Mouse (Mus musculus): ENCODE data around the gene Gm20547.
"Not testable (repeated sequence)": the region's sequence is repeated elsewhere in the genome, so short reads cannot be mapped to it uniquely, and the experiment has no call there.

Gm20547 gene

DNA sequence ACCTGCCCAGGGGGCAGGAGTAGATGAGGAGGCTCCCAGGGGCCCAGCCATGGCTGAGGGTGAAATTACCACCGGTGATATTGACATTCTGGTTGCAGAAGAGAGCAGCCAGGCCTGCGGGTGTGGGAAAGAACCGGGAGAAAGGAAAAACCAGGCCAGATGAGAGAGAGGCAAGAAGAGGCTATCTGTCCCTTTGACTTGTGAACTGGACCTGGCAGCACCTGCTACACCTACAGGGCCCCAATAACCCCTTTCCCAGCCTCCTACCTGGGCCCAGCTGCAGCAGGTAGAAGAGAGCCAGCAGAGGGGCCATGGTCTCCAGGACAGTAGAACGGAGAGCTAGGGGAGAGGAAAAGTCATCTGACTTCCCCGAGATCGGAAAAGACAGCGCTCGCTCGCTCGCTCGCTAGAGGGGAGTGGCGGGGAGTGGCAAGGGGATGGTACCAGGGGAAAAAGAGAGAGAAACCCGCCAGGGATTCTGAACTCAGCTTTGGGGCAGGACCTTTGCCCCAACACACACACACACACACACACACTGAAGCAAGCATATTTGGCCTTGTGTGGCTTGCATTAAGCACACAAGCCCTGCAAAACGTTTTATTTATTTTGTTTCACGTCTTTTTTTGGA lies at the start of gene Gm20547:
Gene Gm20547, minus strand, starts transcription at position 360 of the 628 bp plus-strand sequence.
- DNase-seq (ENCODE audit: low read depth, low spot score): no peak

DNA sequence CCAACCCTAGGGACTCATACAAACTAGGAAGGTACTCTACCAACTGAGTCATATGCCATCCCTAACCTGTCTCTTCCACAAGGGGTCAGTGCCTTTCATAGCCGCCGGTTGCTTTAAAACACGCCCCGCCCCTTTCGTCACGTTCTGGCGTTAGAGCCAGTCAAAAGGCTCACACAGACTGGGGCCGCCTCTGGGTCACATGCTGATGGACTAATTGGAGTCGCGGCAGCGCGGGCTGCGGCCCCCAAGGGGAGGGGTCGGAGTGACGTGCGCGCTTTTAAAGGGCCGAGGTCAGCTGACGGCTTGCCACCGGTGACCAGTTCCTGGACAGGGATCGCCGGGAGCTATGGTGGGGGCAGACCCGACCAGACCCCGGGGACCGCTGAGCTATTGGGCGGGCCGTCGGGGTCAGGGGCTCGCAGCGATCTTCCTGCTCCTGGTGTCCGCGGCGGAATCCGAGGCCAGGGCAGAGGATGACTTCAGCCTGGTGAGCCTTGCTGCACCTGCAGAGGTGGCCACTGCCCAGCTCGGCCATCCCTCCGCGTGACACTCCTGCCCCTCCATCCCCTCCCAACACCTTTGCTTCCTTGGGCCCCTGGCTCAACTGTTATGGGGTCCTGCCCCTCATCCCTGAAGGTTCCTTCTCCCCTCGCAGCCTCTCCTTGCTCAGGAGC lies 49.4 kb upstream of the Gm20547 start, which contains the start of gene Neu1:
Gene Neu1, plus strand, starts transcription at position 193 of the 674 bp plus-strand sequence.
- peak; percentile 97 for DNase-seq (ENCODE audit: low read depth, low spot score)

DNA sequence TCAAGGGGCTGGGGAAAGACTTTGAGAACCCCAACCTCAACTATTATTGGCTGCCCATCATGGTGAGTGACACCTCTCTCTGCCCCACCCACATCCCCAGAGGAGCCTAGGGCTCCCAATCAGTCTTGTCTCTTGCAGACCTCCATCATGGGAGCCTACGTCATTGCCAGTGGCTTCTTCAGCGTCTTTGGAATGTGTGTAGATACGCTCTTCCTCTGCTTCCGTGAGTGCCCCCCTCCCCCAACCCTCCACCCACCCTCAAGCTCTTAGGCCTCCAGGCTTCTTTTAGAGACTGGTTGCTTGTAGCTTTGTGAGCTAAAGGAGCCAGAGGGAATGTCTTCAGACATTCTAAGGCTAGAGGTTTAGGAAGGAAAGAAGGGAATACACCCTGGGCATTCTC lies 47.0 kb upstream of the Gm20547 start:
- DNase-seq (ENCODE audit: low read depth, low spot score): no peak

DNA sequence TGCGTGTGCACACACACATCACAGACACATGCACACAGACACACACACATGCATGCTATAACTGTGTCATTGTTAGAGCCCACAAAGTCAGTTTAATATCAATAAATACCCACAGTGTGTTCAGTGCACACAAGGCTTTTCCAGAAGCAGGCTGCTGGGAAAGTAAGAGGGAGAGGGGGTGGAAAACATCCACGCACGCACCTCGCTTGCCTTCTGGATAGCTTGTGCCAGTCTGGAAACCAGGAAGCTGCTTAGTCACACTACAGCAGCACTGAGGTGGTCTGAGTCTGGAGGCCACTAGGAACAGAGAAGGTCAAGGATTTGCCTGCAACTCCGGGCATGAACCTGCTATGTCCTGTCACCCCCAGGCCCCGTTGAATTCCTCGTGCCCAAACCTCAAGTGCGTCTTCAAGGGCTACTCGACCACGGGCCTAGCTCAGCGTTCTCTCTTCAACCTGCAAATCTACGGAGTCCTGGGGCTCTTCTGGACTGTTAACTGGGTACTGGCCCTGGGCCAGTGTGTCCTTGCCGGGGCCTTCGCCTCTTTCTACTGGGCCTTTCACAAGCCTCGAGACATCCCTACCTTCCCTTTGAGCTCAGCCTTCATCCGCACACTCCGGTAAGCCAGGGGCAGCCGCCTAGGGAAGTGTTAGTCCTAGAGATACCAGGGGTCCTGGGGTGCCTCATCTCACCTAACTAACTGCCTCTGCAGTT lies 45.6 kb upstream of the Gm20547 start:
- DNase-seq (ENCODE audit: low read depth, low spot score): no peak

DNA sequence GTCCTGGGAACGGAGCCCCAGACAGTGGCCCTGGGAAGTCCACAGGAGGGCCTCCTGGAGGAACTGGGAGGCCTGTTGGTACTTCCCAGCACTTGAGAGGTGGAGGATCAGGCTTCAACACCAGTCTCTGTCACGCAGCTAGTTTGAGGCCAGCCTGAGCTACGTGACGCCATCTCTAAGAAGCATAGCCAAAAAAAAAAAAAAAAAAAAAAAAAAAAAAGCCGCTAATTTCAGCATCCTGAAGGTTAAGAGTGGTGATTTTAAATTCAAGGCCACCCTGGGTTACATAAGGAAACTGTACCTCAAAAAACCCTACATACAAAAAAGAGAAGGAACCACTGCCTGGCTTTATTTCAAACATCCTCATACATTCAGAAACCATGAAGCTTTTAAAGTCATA lies 42.4 kb upstream of the Gm20547 start:
- no peak for DNase-seq (ENCODE audit: low read depth, low spot score)

DNA sequence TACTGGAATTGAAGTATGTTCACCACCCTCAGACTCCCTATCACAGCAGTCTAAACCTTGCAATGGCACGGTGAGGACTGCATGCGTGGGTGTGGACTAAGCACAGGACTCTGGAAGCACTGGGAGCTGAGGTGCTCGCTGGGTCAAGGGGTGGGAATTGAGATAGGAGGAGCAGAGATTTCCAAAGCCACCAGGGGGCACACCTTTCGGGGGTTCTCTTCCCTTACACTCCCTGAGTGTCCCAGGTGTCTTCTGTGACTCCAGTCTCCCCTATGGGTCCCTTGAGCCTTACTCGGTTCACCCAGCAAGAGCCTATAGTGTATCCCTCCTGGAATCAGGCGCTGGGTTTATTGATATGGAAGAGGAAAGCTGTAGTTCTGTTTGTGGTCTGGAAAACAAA lies 41.1 kb upstream of the Gm20547 start:
- DNase-seq (ENCODE audit: low read depth, low spot score): no peak

DNA sequence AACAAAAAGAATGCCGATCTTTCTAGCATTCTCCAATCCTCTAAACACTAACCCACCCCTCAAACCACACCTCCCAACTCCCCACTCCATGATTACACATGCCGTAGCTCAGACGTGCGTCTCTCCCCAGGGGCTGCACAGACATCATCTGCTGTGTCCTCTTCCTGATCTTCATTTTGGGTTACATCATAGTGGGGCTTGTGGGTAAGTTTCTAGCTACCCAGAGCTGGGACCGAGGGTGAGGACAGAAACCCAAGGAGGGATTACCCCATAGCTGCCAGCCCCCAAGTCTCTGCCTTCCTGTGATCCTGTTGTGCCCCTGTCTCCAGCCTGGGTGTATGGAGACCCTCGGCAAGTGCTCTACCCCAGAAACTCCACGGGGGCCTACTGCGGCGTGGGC lies 35.3 kb upstream of the Gm20547 start:
- DNase-seq (ENCODE audit: low read depth, low spot score): no peak

DNA sequence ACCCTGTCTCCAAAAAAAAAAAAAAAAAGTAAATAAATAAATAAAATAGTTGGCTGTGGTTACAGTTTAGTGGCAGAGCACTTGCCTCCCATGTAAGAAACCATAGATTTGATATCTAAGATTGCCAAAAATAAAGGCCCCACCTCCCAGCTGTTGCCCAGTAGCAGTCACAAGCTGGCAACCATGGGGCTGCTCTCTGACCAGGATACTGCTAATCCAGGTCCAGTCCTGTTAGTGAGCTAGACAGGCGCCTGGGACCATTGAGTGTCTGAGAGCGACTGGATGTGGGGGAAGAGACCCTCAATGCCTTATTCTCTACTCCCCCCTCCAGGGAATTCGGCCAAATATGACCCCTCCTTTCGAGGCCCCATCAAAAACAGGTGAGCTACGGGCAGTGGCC lies 34.5 kb upstream of the Gm20547 start:
- no peak for DNase-seq (ENCODE audit: low read depth, low spot score)

DNA sequence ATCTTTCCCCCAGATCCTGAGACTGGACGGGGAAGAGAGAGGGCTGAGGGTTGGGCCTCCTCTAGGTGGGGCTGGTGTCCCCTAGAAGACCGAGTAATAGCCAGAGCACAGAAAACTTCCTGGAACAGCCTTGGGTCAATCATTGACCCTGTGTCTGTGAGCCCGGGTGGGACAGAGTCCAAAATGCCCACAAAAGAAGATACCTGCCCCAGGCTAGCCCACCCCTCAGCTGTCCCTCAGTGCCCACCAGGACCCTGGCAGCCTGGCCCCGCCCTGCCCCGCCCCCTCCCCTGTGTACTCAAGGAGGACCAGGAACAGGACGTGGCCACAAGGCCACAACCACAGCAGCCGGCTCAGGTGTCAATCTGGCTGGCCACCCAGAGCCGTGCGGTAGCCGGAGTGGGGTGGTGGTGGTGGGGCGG lies 33.6 kb upstream of the Gm20547 start:
- DNase-seq (ENCODE audit: low read depth, low spot score): no peak

DNA sequence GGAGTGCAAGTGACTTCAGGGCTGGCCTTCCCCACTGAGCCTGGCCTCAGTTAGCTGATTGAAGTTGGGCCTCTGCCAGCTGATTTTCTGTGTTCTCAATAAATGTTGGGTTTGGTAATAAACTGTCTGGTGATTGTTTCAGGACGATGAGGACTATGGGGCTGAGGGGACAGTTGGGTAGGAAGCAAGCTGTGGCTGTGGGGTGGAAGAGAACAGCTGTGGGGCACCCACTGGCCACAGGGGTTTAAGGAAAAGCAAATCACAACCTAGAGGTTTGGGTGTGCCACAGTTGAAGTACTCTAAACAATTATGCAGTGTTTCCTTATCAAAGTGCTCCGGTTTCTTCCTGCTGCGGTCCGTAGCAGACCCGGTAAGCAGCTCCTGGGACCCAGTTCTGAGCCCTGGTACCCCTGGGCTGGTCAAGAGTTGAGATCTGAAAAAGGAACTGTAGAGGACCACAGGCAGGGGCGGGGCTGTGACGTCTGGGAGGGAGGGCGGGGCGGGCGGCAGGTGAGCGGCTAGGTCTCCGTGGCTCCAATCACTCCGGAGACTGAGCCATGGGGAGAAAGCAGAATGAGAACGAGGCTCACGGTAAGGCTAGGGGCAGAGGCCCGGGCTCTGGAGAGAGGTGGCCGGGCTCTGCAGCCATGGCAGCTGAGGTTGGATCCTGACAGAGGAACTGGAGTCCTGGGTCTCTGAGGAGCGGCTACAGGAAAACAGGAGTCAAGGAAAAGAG lies 32.3 kb upstream of the Gm20547 start, which contains the start of gene Slc44a4:
Gene Slc44a4, plus strand, starts transcription at position 537 of the 736 bp plus-strand sequence.
- no peak for DNase-seq (ENCODE audit: low read depth, low spot score)

DNA sequence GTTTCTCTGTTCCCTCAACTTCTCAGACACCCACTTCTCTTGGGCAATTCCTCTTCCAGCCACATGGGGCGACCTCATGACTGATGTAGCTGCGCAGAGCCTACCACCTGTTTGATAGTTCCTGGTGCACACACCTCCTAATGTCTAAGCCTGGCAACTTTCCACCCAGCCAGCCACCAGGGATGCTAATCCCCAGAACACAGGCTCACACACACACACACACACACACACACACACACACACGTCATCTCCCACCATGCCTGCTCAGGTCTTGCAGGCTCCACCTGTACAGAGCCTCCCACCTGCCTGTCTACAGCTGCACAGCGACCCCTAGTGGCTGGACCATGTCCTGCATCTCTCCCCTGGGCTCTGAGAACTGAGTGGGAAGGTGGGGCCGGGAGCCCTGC lies 30.1 kb upstream of the Gm20547 start:
- DNase-seq (ENCODE audit: low read depth, low spot score): peak; percentile 64

DNA sequence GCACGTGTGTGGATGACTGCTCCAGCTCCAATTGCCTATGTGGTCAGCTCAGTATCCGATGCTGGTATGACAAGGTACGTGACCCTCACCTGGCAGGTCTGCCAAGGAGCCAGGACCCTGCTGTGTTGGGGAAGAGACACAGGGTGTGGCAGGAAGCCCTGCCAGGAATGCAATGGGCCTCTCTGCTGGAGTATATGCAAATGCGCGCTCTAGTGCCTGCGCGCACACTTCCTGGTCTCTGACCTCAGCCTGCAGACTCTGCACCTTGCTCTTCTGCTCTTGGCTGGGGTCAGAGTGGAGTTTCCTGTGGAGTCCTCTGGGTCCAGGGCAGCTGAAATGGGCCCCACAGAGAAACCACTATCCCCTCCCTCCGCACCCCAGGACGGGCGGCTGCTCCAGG lies 29.1 kb upstream of the Gm20547 start:
- DNase-seq (ENCODE audit: low read depth, low spot score): no peak

DNA sequence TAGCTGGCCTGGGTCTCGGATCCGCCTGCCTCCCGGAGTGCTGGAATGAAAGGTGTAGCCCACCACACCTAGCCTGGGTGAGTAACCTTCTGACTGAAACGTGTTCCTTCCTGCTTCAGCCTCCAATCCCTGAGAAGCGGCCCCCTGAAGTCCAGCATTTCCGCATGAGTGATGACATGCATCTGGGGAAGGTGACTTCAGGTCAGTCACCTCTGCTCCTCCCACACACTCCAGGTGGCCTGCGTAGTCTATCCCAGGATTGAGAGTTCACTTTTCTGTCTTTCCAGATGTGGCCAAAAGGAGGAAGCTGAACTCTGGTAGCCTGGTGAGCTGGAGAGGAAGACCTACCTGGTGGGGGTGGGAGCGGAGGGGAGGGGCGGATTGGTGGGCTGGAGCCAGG lies 21.1 kb upstream of the Gm20547 start:
- DNase-seq (ENCODE audit: low read depth, low spot score): no peak

DNA sequence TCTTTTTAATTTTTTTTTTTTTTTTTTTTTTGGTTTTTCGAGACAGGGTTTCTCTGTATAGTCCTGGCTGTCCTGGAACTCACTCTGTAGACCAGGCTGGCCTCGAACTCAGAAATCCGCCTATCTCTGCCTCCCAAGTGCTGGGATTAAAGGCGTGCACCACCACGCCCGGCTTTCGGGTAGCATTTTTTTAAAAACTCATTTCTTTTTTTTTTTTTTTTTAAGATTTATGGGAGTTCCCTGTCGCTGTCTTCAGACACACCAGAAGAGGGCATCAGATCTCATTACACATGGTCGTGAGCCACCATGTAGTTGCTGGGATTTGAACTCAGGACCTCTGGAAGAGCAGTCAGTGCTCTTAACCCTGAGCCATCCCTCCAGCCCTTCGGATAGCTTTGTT lies 20.1 kb upstream of the Gm20547 start:
- DNase-seq (ENCODE audit: low read depth, low spot score): not testable (repeated sequence)

DNA sequence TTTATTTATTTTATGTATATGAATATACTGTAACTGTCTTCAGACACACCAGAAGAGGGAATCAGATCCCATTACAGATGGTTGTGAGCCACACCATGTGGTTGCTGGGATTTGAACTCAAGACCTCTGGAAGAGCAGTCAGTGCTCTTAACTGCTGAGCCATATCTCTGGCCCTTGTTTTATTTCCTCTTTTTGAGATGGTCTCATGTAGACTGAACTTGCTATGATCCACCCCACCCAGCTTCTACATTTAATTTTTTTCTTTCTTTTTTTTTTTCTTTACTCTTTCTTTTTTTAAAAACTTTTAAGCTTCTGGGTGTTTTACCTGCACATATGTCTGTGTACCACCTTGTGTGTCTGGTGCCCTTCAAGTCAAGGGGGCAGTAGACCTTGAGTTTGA lies 19.0 kb upstream of the Gm20547 start:
- not testable (repeated sequence) for DNase-seq (ENCODE audit: low read depth, low spot score)

DNA sequence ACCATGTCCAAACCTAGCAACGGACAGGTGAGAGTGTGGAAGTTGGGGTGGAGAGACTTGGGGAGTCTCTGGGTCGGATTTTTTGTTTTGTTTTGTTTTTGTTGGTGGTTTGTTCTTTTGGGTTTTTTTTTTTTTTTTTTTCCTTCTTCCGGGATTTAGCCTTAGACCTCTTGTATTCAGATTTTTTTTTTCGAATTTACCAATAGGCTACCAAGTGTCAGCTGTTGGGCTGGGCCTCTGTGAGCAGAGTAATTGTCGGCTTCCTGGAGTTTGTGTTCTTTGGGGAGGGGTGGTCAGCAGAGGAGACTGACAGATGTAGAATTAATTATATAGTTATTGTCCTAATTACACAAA lies 18.0 kb upstream of the Gm20547 start:
- no peak for DNase-seq (ENCODE audit: low read depth, low spot score)

DNA sequence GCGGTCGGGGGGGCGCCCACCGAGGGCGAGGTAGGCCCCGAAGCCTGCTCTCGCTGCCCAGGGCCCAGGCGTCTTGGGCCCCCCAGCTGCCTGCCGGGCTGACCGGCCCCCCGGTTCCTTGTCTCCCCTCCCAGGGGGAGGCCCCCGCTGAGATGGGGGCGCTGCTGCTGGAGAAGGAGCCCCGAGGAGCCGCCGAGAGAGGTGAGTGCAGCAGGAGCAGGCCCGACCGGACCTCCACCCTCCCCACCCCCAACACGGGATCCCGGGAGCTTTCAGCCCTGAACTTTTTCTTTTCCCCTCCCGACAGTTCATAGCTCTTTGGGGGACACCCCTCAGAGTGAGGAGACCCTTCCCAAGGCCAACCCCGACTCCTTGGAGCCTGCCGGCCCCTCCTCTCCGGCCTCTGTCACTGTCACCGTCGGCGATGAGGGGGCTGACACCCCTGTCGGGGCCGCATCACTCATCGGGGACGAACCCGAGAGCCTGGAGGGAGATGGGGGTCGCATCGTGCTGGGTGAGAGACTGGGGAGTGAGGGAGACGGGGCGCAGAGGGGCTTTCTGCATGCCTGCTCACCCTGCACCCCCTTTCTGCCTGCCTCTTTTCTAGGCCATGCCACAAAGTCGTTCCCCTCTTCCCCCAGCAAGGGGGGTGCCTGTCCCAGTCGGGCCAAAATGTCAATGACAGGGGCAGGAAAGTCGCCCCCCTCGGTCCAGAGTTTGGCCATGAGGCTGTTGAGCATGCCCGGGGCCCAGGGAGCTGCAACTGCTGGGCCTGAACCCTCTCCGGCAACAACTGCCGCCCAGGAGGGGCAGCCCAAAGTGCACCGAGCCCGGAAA lies 17.4 kb upstream of the Gm20547 start:
- no peak for DNase-seq (ENCODE audit: low read depth, low spot score)

DNA sequence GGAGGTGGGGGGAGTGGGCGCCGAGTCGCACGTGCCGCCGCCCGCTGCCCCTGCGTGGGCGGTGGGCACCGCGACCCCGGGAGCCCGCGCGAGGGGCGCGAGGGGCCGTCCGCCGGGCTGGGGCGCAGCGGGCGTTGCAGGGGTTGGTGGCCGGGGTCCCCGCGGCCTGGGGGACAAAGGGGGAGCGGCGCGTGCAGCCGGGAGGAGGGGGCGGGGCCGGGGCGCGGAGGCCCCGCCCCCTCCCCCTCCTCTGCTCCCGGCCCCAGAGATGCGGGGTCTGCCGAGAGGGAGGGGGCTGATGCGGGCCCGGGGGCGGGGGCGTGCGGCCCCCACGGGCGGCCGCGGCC lies 16.8 kb upstream of the Gm20547 start:
- no peak for DNase-seq (ENCODE audit: low read depth, low spot score)

DNA sequence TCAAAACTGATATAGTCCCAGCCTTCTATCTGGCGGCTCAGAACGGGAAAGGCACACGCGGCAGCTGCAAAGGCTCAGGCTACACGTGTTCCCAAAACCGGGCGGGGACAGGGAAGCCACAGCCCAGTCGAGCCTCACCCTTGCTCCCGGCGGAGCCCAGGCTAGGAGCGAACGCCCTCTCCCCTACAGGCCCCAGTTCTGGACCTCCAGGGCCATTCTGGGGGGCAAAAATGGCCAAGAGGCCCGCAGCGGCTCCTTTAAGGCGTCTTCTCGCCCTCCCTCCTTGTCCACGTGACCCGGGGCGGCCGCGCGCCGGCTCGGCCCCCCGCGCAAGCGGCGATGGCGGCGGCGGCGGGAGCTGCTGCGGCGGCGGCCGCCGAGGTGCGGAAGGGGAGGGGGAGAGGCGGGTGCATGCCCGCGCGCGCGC lies 16.3 kb upstream of the Gm20547 start, which contains the start of the genes C2 and Ehmt2:
Gene C2, minus strand, starts transcription at position 106 of the 427 bp plus-strand sequence.
Gene Ehmt2, plus strand, starts transcription at position 310 of the 427 bp plus-strand sequence.
- DNase-seq (ENCODE audit: low read depth, low spot score): peak; percentile 62

DNA sequence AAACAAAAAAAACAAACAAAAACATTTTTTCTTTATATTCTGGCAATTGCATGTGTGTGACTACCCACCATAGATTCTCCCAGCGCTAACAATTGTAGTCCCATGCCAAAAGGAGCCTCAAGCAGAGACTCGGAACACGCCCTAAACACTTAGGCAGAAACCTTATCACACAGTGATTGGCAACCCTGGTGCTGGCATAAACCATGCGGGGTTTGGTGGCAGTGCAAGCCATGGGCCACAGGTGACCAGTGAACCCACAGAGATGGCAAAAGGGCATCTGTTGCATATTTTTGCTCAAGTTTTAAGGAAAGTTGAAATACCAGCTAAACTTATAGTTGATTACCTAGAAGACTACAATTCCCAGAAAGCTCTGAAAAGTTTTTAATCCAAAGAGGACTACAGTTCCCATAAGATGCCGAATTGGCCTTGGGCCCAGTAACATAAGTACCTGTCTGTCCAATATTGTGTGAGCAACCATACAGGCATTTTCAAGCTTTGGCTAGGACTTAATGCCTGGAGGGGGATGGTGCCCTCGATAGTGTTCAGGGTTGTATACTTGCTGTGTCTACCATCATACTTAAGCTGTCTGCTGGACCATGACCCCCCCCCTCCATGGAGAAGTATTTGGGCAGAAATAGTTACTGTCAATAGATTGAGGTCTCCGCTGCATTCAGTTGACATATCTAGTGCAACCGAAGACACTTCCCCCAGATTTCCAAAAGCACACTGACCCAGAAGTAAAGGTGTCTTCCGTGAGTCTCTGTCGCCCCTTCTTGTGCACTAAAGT lies 15.7 kb upstream of the Gm20547 start:
- no peak for DNase-seq (ENCODE audit: low read depth, low spot score)
